Comparison of ENCODE assay signal across 8 mouse cellular contexts in genomic region chr12:33269743-33270142, GRCm38 (mm10).
A peak's percentile ranks its signal among the peaks of the same experiment; 100 is the strongest.
DNase-seq lines count a peak whose midpoint lies in the region; ATAC-seq and TF ChIP-seq lines count a peak whose summit lies in the region.
"Had no signal": no experiment of that assay in that cellular context is flagged by ENCODE, and none has a peak within 500 bp of the region (broad histone marks: within the 10 kb centered on the region; RNA-seq: fewer than 3 reads in every experiment).

No protein-coding gene starts in this region.

- no peaks in the 10 kb centered on the region for H3K9me3 ChIP-seq in intestine, postnatal 0 days (ENCODE audit: control insufficient read depth)
- H3K9me3 ChIP-seq in intestine, embryonic 16.5 days (ENCODE audit: control insufficient read depth, low read length), result no peaks in the 10 kb centered on the region
- H3K9me3 ChIP-seq in G1E (replicated peaks), result 0 out of 2 replicates have a peak, but pooled peaks cover 3% of the 10 kb centered on the region
- no peaks in the 10 kb centered on the region for H3K9me3 ChIP-seq in lung, embryonic 14.5 days (ENCODE audit: low read depth, low read length)
- H3K9me3 ChIP-seq: lung, embryonic 15.5 days had no signal

- H3K4me2 ChIP-seq in intestine, postnatal 0 days (replicated peaks; ENCODE audit: low read depth), result no peak overlapping the region
- H3K4me2 ChIP-seq in intestine, embryonic 16.5 days (ENCODE audit: low read depth, low read length), result no peak overlapping the region
- H3K4me2 ChIP-seq in lung, embryonic 14.5 days, result no peak overlapping the region
- H3K4me2 ChIP-seq: lung, embryonic 15.5 days had no signal

- H3K9ac ChIP-seq in intestine, postnatal 0 days (ENCODE audit: low read depth, low read length), result no peak overlapping the region
- no peak overlapping the region for H3K9ac ChIP-seq in intestine, embryonic 16.5 days (ENCODE audit: low read depth, low read length)
- H3K9ac ChIP-seq in lung, embryonic 14.5 days, result no peak overlapping the region
- H3K9ac ChIP-seq: lung, embryonic 15.5 days had no signal

- TF ChIP-seq CTCF in intestine, postnatal 0 days (IDR thresholded peaks at IDR 0.05; ENCODE audit: low read depth), result peak; percentile 71
- TF ChIP-seq CTCF in G1E (IDR thresholded peaks at IDR 0.05; ENCODE audit: low read depth, low read length), result peak; percentile 55
- TF ChIP-seq CTCF in lung, embryonic 14.5 days (IDR thresholded peaks at IDR 0.05; ENCODE audit: low read depth), result peak; percentile 59

- no peaks in the 10 kb centered on the region for H3K4me1 ChIP-seq in intestine, postnatal 0 days (replicated peaks; ENCODE audit: control insufficient read depth, insufficient read depth, low read length)
- no peaks in the 10 kb centered on the region for H3K4me1 ChIP-seq in intestine, embryonic 16.5 days (ENCODE audit: control insufficient read depth, insufficient read depth, low read length)
- H3K4me1 ChIP-seq in G1E (ENCODE audit: insufficient read depth, low read depth, low read length), result no peaks in the 10 kb centered on the region
- H3K4me1 ChIP-seq in lung, embryonic 14.5 days (ENCODE audit: insufficient read depth), result no peaks in the 10 kb centered on the region
- H3K4me1 ChIP-seq: lung, embryonic 15.5 days had no signal

- DNase-seq in CD4-positive helper T cell, adult 2 months (ENCODE audit: low read depth, low spot score), result peak; percentile 50
- peak; percentile 26 for DNase-seq in G1E (ENCODE audit: low spot score)
- DNase-seq in embryo, embryonic 11 days, result peak; percentile 47
- peak; percentile 80 for DNase-seq in lung, embryonic 14.5 days
- DNase-seq in thymus, postnatal 0 days (ENCODE audit: low spot score), result peak; percentile 47

- ATAC-seq in intestine, postnatal 0 days, result no peak
- ATAC-seq in intestine, embryonic 16.5 days, result no peak
- ATAC-seq in G1E (ENCODE audit: extremely low read depth, insufficient number of reproducible peaks, low FRiP score, poor library complexity, severe bottlenecking), result peak; percentile 23; the same call in 1 of the 2 replicates
- no peak for ATAC-seq in lung, embryonic 14.5 days (ENCODE audit: insufficient read depth)

- WGBS in intestine, postnatal 0 days, result 82% methylated on average over 5 of the region's 5 CpGs
- WGBS in intestine, embryonic 16.5 days, result 73% methylated on average over 5 of the region's 5 CpGs
- WGBS in lung, embryonic 14.5 days, result 73% methylated on average over 5 of the region's 5 CpGs

- no peak overlapping the region for H3K27ac ChIP-seq in intestine, postnatal 0 days (ENCODE audit: low read depth, low read length)
- H3K27ac ChIP-seq in intestine, embryonic 16.5 days (ENCODE audit: low read length), result no peak overlapping the region
- no peak overlapping the region for H3K27ac ChIP-seq in lung, embryonic 14.5 days (ENCODE audit: low read depth)
- H3K27ac ChIP-seq: lung, embryonic 15.5 days had no signal

- no peaks in the 10 kb centered on the region for H3K27me3 ChIP-seq in intestine, postnatal 0 days (replicated peaks; ENCODE audit: control insufficient read depth, insufficient read depth, low read length)
- no peaks in the 10 kb centered on the region for H3K27me3 ChIP-seq in intestine, embryonic 16.5 days (replicated peaks; ENCODE audit: control insufficient read depth, insufficient read depth, low read length)
- no peaks in the 10 kb centered on the region for H3K27me3 ChIP-seq in G1E (ENCODE audit: insufficient read depth, low read length)
- no peaks in the 10 kb centered on the region for H3K27me3 ChIP-seq in lung, embryonic 14.5 days (ENCODE audit: insufficient read depth, low read length)
- H3K27me3 ChIP-seq: lung, embryonic 15.5 days had no signal

- no peak overlapping the region for H3K4me3 ChIP-seq in intestine, postnatal 0 days (ENCODE audit: low read depth, low read length)
- no peak overlapping the region for H3K4me3 ChIP-seq in intestine, embryonic 16.5 days (ENCODE audit: low read length)
- no peak overlapping the region for H3K4me3 ChIP-seq in G1E (ENCODE audit: low read depth, low read length)
- H3K4me3 ChIP-seq in lung, embryonic 14.5 days (ENCODE audit: low read depth, low read length), result no peak overlapping the region
- H3K4me3 ChIP-seq: lung, embryonic 15.5 days had no signal

- peaks cover 6% of the 10 kb centered on the region; the same call in 1 of the 2 replicates for H3K36me3 ChIP-seq in intestine, postnatal 0 days (ENCODE audit: control insufficient read depth, insufficient read depth)
- no peaks in the 10 kb centered on the region for H3K36me3 ChIP-seq in intestine, embryonic 16.5 days (ENCODE audit: control insufficient read depth, insufficient read depth, low read length)
- H3K36me3 ChIP-seq in G1E (replicated peaks), result peaks cover 6% of the 10 kb centered on the region
- H3K36me3 ChIP-seq in lung, embryonic 14.5 days (ENCODE audit: insufficient read depth), result no peaks in the 10 kb centered on the region
- H3K36me3 ChIP-seq: lung, embryonic 15.5 days had no signal

Comparison
In these comparisons a context has a peak if more than half of its experiments do, and no peak if none do; other contexts are left out.
1. DNase-seq: peak in every context shown above with its lines; median percentile 80 in lung, embryonic 14.5 days; 50 in CD4-positive helper T cell, adult 2 months; 47 in embryo, embryonic 11 days; 47 in thymus, postnatal 0 days; 26 in G1E.